Mouse (Mus musculus) midbrain, embryonic 13.5 days (tissue): ENCODE results near the gene Nop9. TPM values are rescaled to one million over a fixed set of nuclear protein-coding genes. Genes with fewer than 3 reads are reported as not detected.

Experiments used
- ATAC-seq: fragments of 200-750 bp; cut with Nextera tagmentation; 2 replicates; pipeline ENCODE4 v1.8.0; 2017; ENCODE audit warnings: mild to moderate bottlenecking, moderate TSS enrichment, moderate library complexity
- H3K27ac ChIP-seq: fragments of 300-500 bp; sonication (generic); 2 replicates; pipeline ENCODE4 v1.5.1; 2015; ENCODE audit warnings: inconsistent platforms, mild to moderate bottlenecking, moderate library complexity
- H3K27me3 ChIP-seq: fragments of 300-500 bp; sonication (generic); 2 replicates; pipeline ENCODE4 v1.6.1; 2015; ENCODE audit warnings: mild to moderate bottlenecking, inconsistent platforms
- H3K36me3 ChIP-seq: fragments of 300-500 bp; sonication (generic); 2 replicates; pipeline ENCODE4 v1.6.1; 2015; ENCODE audit warnings: mild to moderate bottlenecking, inconsistent platforms
- H3K4me1 ChIP-seq: fragments of 300-500 bp; sonication (generic); replicated peaks from 2 replicates; pipeline ENCODE4 v1.6.1; 2015; ENCODE audit warnings: inconsistent platforms
- H3K4me2 ChIP-seq: fragments of 300-500 bp; sonication (generic); replicated peaks from 2 replicates; pipeline ENCODE4 v1.6.1; 2015; ENCODE audit warnings: moderate library complexity, mild to moderate bottlenecking, inconsistent platforms
- H3K4me3 ChIP-seq: fragments of 300-500 bp; sonication (generic); replicated peaks from 2 replicates; pipeline ENCODE4 v1.5.1; 2015; ENCODE audit warnings: mild to moderate bottlenecking, inconsistent platforms
- H3K9ac ChIP-seq: fragments of 300-500 bp; sonication (generic); replicated peaks from 2 replicates; pipeline ENCODE4 v1.6.1; 2015; ENCODE audit warnings: mild to moderate bottlenecking, inconsistent platforms
- H3K9me3 ChIP-seq: fragments of 300-500 bp; sonication (generic); 2 replicates; pipeline ENCODE4 v1.6.1; 2016; ENCODE audit warnings: mild to moderate bottlenecking, inconsistent platforms
- WGBS: fragments of 180-500 bp; shearing (Covaris S2); methylation state at CpG from one replicate; pipeline ENCODE4 v1.1.7; 2015; 5-methylcytosine and 5-hydroxymethylcytosine counted together
- polyA plus RNA-seq: library from polyadenylated mRNA; unstranded; fragments of >200 nt; fragmentation: Nextera tagmentation; extraction: Ambion mirVana; gene quantifications from 2 replicates; pipeline ENCODE4 v1.2.1, GENCODE M21; 2015

The Nop9 gene
- polyA plus RNA-seq, 1 experiment from 2014 or later, result 36.2 TPM

DNA sequence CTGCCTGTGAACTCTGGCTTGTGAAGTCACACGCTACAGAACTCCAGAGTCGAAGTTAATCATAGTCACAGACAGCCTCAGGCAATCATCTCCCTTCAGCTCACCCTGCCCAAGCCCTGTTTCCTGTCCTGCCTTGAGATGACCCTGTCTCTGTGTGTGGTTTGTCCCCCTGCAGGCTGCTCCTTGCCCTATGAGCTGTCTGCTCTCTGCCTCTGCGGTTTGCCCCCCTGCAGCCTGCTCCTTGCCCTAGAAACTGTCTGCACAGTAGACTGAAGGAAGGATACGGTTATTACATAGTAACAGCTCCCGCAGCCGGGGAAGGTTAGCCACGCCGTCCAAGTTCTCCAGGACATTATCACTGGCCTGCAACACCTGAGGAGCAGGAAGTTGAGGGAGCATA, 28.6 kb upstream of the Nop9 start:
- no peak overlapping the region for H3K27ac ChIP-seq
- H3K4me3 ChIP-seq, result no peak overlapping the region
- no peaks in the 10 kb centered on the region for H3K9me3 ChIP-seq
- H3K4me1 ChIP-seq, result peaks cover 12% of the 10 kb centered on the region
- no peak overlapping the region for H3K9ac ChIP-seq
- no peak for ATAC-seq
- H3K36me3 ChIP-seq, result peaks cover 43% of the 10 kb centered on the region
- peaks cover 19% of the 10 kb centered on the region for H3K27me3 ChIP-seq
- WGBS, result 92% methylated on average over 8 of the region's 8 CpGs
- no peak overlapping the region for H3K4me2 ChIP-seq

DNA sequence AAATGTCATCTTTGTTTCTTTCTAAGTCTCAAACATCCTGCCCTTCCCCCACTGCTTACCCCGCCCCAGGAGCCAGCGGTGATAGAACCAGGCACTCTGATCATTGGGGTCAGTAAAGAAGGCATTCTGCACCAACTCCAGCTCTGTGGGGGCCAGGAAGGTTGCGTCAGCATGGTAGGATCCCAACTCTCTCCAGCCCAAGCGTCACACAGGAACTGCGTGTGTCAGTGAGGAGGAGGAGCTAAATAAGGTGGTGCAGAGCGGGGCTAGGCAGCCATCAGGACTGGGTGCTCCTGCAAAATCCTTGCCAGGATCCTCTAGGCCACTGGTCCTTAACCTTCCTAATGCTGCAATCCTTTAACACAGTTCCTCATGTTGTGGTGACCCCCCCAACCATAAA, 25.8 kb upstream of the Nop9 start:
- no peaks in the 10 kb centered on the region for H3K9me3 ChIP-seq
- H3K4me1 ChIP-seq, result peaks cover 17% of the 10 kb centered on the region
- no peaks in the 10 kb centered on the region for H3K27me3 ChIP-seq
- H3K27ac ChIP-seq, result no peak overlapping the region
- H3K36me3 ChIP-seq, result peaks cover 43% of the 10 kb centered on the region
- ATAC-seq, result no peak
- H3K9ac ChIP-seq, result no peak overlapping the region
- no peak overlapping the region for H3K4me3 ChIP-seq
- H3K4me2 ChIP-seq, result no peak overlapping the region
- 91% methylated on average over 6 of the region's 6 CpGs for WGBS

DNA sequence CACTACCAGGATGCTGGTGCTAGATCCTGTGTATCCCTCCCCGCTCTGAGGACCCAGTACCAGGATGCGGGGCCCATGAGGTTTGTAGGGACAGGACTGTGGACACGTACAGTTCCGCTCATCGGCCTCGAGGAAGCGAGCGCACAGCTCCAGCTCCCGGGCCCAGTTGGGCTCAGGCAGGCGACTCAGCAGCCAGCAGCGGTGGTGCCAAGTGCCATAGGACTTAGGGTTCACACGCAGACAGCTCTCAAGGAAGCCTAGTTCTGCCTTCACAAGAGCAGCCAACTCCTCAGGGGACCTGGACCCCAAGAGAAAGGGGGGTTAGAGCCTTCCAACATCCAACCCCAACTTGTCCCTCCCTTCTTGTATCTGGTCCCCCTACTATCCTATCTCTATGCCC, 24.8 kb upstream of the Nop9 start:
- Histone ChIP-seq H3K9me3 (no peaks in the 10 kb centered on the region), H3K36me3 (peaks cover 43% of the 10 kb centered on the region), H3K27ac (no peak overlapping the region), H3K27me3 (no peaks in the 10 kb centered on the region), H3K9ac (0 out of 2 replicates have a peak overlapping the region, but pooled peaks have one; percentile 10), H3K4me1 (peaks cover 17% of the 10 kb centered on the region), H3K4me2 (peak overlapping the region; percentile 65; the same call in 1 of the 2 replicates), H3K4me3 (peak overlapping the region; percentile 75; the same call in 1 of the 2 replicates)
- WGBS, result 90% methylated on average over 12 of the region's 12 CpGs
- ATAC-seq, result no peak

DNA sequence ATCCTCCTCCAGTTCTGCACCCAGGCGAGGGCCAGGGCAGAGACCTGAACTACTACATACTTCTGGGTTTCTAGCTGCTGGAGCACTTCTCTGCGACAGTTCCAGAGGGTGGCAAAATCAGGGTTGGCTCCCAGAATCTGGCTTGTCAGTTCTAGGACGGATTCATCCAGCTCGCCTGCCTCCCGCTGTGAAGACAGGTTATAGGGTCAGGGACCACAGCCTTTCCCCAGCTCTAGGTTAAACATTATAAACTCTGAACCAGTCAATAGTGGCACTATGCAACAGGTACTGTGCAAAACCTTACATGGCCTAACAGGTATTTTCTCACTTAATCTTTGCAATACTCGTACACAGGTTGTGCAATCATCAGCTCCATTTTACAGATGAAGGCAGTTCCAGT, 24.4 kb upstream of the Nop9 start:
- no peaks in the 10 kb centered on the region for H3K27me3 ChIP-seq
- peak overlapping the region; percentile 65 for H3K4me2 ChIP-seq
- peaks cover 41% of the 10 kb centered on the region for H3K36me3 ChIP-seq
- H3K9ac ChIP-seq, result peak overlapping the region; percentile 80
- peaks cover 17% of the 10 kb centered on the region for H3K4me1 ChIP-seq
- H3K9me3 ChIP-seq, result no peaks in the 10 kb centered on the region
- no peak for ATAC-seq
- WGBS, result 72% methylated on average over 6 of the region's 6 CpGs
- peak overlapping the region; percentile 75 for H3K4me3 ChIP-seq
- no peak overlapping the region for H3K27ac ChIP-seq

DNA sequence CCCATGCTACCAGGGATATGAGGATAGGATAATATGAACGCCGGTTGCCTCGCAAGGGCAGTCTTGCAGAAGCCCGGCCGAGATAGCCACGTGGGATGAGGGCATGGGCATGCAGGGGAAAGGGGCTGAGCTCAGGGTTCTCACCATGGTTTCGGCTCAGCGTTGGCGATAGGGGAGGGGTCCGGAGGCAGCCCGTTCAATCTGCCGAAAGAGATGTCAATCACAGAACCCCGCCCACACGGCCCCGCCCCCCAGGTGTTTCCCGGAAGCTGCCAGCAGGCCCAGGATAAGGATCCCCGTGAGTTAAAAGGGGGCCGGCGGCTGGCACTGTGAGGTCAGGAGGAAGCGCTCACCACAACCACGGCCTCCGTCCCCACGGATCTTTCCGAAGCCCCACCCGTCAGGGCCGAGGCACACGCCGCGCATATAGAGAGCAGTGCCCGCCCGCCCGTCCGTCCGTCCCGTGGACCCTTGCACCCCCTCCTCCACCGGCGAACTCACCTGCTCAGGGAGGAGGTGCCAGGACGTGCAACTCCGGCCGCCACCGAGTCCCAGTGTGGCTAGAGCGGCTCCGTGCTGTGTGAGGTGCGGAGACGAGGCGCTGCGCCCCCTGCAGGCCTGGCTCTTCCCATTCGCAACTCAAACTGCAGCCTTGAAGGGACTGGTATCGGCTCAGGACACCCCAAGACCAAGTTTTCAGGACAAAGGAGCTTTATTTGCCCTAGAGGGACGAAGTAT, 23.6 kb upstream of the Nop9 start, which contains the start of gene Rabggta:
Gene Rabggta, minus strand, starts transcription at position 564 of the 738 bp plus-strand sequence.
- H3K36me3 ChIP-seq, result peaks cover 33% of the 10 kb centered on the region
- no peaks in the 10 kb centered on the region for H3K27me3 ChIP-seq
- under 1% methylated on average over 50 of the region's 50 CpGs for WGBS
- ATAC-seq, result peak; percentile 98
- peak within 1 kb of the TSS; percentile 80 for H3K9ac ChIP-seq
- no peaks in the 10 kb centered on the region for H3K9me3 ChIP-seq
- H3K27ac ChIP-seq, result peak within 1 kb of the TSS; percentile 83
- H3K4me1 ChIP-seq, result peaks cover 17% of the 10 kb centered on the region
- H3K4me2 ChIP-seq, result peak within 1 kb of the TSS; percentile 65
- H3K4me3 ChIP-seq, result peak within 1 kb of the TSS; percentile 75

DNA sequence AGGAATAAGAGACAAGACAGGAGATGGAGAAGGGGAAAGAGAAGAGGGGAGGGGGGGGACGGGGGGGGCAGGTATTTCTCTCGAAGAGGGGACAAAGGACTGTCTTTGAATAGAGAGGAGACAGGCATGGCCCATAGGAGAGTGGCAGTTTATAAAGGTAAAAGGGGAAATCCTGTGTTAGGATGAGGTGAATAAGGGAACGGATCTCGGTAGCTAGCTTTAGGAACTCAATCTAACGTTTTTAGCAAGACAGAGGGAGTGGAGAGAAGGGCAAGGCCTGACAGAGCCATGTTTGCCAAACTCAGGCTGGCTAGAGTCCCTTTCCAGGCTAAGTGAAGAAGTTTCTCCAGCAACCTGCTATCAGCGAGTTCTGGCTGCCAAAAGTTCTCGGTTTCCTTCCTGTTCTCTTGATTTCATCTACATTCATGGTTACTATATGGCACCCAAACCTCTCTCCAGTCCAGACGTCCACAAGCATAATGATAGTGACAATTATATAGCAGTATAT, 23.0 kb upstream of the Nop9 start:
- peaks cover 17% of the 10 kb centered on the region for H3K4me1 ChIP-seq
- peaks cover 27% of the 10 kb centered on the region for H3K36me3 ChIP-seq
- no peak; the same call in 1 of the 2 replicates for ATAC-seq
- H3K27ac ChIP-seq, result peak overlapping the region; percentile 83
- no peaks in the 10 kb centered on the region for H3K9me3 ChIP-seq
- no peaks in the 10 kb centered on the region for H3K27me3 ChIP-seq
- 46% methylated on average over 8 of the region's 8 CpGs for WGBS
- peak overlapping the region; percentile 65 for H3K4me2 ChIP-seq
- H3K9ac ChIP-seq, result peak overlapping the region; percentile 80
- H3K4me3 ChIP-seq, result peak overlapping the region; percentile 75

DNA sequence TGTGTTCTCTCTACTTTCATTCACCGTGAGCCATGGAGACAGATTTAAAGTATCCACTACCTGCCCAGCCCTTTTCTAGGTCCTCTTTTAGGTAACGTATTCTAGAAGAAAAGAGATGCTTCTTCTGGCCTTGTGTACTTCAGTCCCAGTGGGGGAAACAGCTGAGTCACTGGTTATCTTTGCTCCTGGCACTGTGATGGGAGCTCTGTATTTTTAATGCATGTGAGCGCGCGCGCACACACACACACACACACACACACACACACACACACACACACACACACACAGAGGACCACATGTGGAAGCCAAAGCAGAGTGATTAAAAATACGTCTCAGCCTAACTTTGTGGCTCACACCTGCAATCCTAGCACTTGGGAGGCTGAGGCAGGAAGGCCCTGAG, 22.1 kb upstream of the Nop9 start:
- H3K9ac ChIP-seq, result no peak overlapping the region
- H3K27me3 ChIP-seq, result no peaks in the 10 kb centered on the region
- ATAC-seq, result no peak
- no peak overlapping the region for H3K4me3 ChIP-seq
- no peak overlapping the region for H3K4me2 ChIP-seq
- H3K4me1 ChIP-seq, result peaks cover 17% of the 10 kb centered on the region
- peaks cover 18% of the 10 kb centered on the region for H3K36me3 ChIP-seq
- 92% methylated on average over 7 of the region's 7 CpGs for WGBS
- no peaks in the 10 kb centered on the region for H3K9me3 ChIP-seq
- H3K27ac ChIP-seq, result no peak overlapping the region

DNA sequence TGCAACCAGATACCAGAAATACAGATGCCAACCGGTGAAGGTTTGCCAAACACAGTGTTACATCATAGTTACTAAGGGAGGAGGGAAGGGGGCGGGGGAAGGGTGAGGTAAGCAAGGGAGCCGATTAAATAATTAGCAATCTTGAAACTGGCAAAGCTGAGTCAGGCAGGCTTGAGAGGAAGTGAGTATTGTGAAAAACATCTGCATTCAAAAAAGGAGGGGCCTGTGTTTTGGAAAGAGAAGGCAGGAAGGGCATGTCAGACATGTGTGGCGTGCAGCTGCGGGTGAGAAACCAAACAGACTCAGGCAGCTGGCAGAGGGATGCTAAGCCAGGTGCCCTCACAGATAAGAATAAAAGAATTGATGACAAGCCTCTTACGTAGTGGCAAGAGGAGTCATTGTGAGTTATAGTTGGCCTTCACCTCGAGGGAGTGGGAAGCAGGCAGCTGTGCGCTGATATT, 21.1 kb upstream of the Nop9 start:
- no peak overlapping the region for H3K4me2 ChIP-seq
- peaks cover 17% of the 10 kb centered on the region for H3K4me1 ChIP-seq
- H3K4me3 ChIP-seq, result no peak overlapping the region
- 65% methylated on average over 8 of the region's 8 CpGs for WGBS
- no peak for ATAC-seq
- H3K9ac ChIP-seq, result no peak overlapping the region
- no peaks in the 10 kb centered on the region for H3K27me3 ChIP-seq
- peaks cover 8% of the 10 kb centered on the region; the same call in 1 of the 2 replicates for H3K36me3 ChIP-seq
- H3K27ac ChIP-seq, result no peak overlapping the region
- H3K9me3 ChIP-seq, result no peaks in the 10 kb centered on the region

DNA sequence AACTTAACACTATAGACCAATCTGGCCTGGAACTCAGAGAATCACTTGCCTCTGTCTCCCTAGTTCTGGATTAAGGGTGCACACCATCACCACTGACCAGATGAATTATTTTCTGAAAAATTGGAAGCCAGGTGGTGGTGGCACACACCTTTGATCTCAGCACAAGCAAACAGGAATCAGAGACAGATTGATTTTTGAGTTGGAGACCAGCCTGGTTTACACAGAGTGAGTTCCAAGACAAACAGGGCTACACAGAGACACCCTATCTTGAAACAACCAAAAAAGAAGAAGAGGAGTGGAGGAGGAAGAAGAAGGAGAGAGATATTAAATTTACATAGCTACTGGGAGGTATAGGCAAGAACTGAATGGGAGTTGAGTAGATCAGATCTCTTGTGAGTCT, 19.2 kb upstream of the Nop9 start:
- Histone ChIP-seq H3K9me3 (no peaks in the 10 kb centered on the region), H3K27me3 (0 out of 2 replicates have a peak, but pooled peaks cover 3% of the 10 kb centered on the region), H3K4me1 (peaks cover 8% of the 10 kb centered on the region), H3K27ac (no peak overlapping the region), H3K9ac (no peak overlapping the region), H3K4me3 (no peak overlapping the region), H3K36me3 (no peaks in the 10 kb centered on the region), H3K4me2 (no peak overlapping the region)
- ATAC-seq, result no peak

DNA sequence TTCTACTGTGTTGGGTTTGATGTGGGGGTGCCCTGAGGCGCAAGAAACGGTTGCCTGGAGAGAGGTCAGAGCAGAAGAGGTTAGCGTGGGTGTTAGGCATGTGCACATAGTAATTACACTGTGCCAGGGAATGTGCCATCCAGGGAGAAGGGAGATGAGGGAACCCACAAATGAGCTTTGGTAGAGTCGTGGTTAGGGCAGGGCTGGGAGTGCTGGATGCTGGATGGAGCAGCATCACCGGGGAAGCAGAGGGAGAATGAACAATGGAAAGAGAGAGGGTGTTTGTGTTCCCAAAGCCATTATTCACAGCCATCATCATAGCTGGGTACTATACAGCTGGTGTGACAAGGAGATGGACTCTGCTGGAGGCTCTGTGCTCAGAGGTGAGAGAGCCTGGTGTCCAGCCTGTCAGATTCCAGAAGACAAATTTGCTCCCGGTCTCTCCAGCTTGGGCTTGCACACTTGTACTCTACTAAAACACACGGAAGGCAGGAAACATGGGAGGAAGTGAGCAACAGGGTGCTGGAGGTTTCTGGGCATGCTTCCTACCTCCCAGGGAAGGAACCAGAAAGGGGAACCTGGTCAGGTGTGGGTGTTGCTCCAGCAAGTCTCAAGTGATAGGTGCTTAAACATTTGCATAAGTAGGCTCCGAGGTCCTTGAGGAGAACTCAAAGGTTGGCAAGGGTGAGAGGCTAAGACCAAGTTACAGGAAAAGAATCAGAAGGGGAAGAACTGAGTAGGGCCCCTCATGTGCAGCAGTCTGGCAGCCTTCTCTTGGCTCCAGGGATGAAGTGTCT, 17.4 kb upstream of the Nop9 start:
- Histone ChIP-seq H3K27ac (no peak overlapping the region), H3K4me3 (no peak overlapping the region), H3K9ac (no peak overlapping the region), H3K4me1 (no peaks in the 10 kb centered on the region), H3K27me3 (0 out of 2 replicates have a peak, but pooled peaks cover 3% of the 10 kb centered on the region), H3K9me3 (no peaks in the 10 kb centered on the region), H3K36me3 (no peaks in the 10 kb centered on the region), H3K4me2 (no peak overlapping the region)
- 81% methylated on average over 8 of the region's 8 CpGs for WGBS
- ATAC-seq, result no peak

DNA sequence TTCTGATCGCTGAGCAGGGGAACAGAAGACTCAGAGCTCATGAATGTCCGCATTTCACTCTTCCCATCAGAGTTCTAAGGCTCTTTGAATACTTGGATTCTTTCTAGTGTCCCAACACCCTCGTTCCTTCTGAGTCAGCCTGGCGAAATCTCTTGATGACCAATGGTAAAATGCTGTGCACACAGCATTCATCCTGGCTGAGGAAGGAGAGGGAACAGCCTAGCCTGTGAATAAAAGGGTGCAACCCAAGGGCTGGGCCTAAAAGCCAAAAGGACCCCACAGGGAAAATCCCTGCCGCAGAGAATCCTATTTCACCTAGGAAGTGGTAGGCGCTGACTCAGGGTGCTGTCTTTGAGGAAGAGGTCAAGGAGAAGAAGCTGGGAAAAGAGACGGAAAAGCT, 15.4 kb upstream of the Nop9 start:
- H3K4me3 ChIP-seq, result no peak overlapping the region
- H3K9me3 ChIP-seq, result no peaks in the 10 kb centered on the region
- H3K27ac ChIP-seq, result no peak overlapping the region
- 0 out of 2 replicates have a peak, but pooled peaks cover 3% of the 10 kb centered on the region for H3K27me3 ChIP-seq
- H3K4me1 ChIP-seq, result no peaks in the 10 kb centered on the region
- no peak overlapping the region for H3K4me2 ChIP-seq
- H3K9ac ChIP-seq, result no peak overlapping the region
- no peak for ATAC-seq
- WGBS, result 73% methylated on average over 7 of the region's 7 CpGs
- H3K36me3 ChIP-seq, result no peaks in the 10 kb centered on the region

DNA sequence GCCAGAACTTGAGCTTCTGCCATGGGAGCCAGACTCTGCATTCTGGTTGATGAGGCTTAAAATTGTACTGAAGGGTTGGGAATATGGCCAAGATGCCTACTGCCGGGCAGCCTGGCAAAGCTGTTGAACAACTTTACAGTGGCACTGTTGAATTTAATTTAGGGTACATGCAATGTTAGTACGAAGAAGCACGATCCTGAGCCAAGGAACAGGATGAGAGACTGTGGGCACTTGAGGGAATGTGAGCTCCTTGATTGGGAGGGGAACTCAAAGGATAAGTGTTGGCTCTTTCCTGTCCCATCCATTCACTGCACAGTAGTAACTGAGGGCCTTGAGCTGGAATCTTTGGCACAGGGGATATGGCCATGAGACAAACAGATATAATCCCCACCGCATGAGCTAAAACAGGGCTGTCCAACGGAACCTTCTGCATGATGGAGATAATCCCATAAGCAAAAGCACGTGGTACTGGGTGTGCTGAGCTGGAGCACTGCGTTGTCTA, 14.9 kb upstream of the Nop9 start:
- WGBS, result 81% methylated on average over 7 of the region's 7 CpGs
- no peaks in the 10 kb centered on the region for H3K9me3 ChIP-seq
- H3K4me1 ChIP-seq, result no peaks in the 10 kb centered on the region
- no peaks in the 10 kb centered on the region for H3K36me3 ChIP-seq
- no peak for ATAC-seq
- no peak overlapping the region for H3K4me2 ChIP-seq
- H3K27me3 ChIP-seq, result 0 out of 2 replicates have a peak, but pooled peaks cover 3% of the 10 kb centered on the region
- no peak overlapping the region for H3K4me3 ChIP-seq
- H3K9ac ChIP-seq, result no peak overlapping the region
- H3K27ac ChIP-seq, result no peak overlapping the region
